In genomic region chrX:140062135-140062975, GRCm38 (mm10) we compare ENCODE assay signal across 1 mouse cellular context.
TF ChIP-seq lines count a peak whose summit lies in the region.

Nup62cl (minus strand) TSS chrX:140062712.
Pih1h3b (plus strand) TSS chrX:140062879.

TF ChIP-seq in CH12.LX, 34 proteins besides CTCF, POLR2A, EP300 and RAD21 (continued from another document):
- TF ChIP-seq ETS1 (conservative IDR thresholded peaks at IDR 0.05; ENCODE audit: low read depth, low read length) (no peak), E2F4 (IDR thresholded peaks at IDR 0.05; ENCODE audit: insufficient replicate concordance, low read depth, low read length) (no peak), TBP (conservative IDR thresholded peaks at IDR 0.05; ENCODE audit: low read depth, low read length) (no peak), JUN (IDR thresholded peaks at IDR 0.05; ENCODE audit: insufficient read depth, low read depth, low read length) (no peak), ZNF384 (IDR thresholded peaks at IDR 0.05; ENCODE audit: low read depth, low read length) (peak; percentile 46; the same call in 1 of the 2 replicates), MEF2A (IDR thresholded peaks at IDR 0.05; ENCODE audit: borderline replicate concordance, low read depth, low read length) (peak; percentile 78), KAT2A (IDR thresholded peaks at IDR 0.05; ENCODE audit: insufficient replicate concordance, low read length) (no peak), BHLHE40 (IDR thresholded peaks at IDR 0.05; ENCODE audit: low read depth, low read length) (peak; percentile 26; the same call in 1 of the 2 replicates), PAX5 (IDR thresholded peaks at IDR 0.05; ENCODE audit: low read length) (no peak)
